Mouse (Mus musculus): ENCODE results near the gene Etfbkmt.

- TF ChIP-seq CTCF (IDR thresholded peaks at IDR 0.05; ENCODE audit: extremely low read depth, insufficient read depth, low read length) (no peak), POLR2A (IDR thresholded peaks at IDR 0.05; ENCODE audit: extremely low read depth, insufficient read depth, low read length) (no peak)
Measured at GRCm38 (mm10) chr6:149179064-149179463, 39.4 kb downstream of the Etfbkmt start.
